Mouse (Mus musculus): Measurements from ENCODE around the gene Fdxacb1.

The Fdxacb1 gene

DNA sequence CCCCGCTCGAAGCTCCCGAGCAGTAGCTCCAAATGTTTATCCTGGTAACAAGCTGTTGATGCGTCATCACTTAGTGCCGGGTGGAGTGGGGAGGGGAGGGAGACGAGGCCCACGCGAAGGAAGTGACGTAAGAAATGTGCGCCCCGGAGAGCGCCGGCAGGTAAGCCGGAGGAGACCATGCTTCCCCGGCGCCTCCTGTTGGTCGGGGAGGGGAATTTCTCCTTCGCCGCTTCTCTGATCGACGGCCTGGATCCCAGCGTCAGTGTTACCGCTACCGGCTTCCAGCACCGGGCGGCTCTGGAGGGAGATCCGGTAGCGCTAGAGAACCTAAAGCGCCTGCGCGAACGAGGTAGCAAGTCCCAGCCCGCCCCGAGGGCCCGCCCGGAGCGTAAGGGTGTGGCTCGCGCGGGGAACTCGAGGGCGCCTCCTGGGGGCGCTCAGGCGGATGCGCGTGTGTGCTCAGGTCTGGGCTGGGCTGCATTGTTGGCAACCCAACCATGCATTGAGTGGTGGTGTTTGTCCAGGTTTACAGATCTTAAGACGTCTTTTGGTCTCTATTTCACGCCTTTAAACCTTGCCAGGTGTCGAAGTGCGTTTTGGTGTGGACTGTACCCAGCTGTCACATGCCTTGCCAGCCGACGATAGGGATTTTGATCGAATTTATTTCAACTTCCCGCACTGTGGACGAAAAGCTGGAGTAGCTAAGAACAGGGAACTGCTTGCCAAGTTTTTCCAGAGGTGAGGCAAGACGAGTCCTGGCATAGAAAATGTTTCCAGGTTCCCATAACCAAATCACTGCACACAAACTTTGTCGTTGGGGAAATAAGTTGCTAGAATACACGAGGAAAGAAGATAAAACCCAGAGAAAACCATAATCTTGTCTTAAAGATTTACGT is at the start of gene Fdxacb1:
Gene Fdxacb1 (plus strand): TSS at position 130 of the 896 bp plus-strand sequence.
- DNase-seq, result peak; percentile 99

DNA sequence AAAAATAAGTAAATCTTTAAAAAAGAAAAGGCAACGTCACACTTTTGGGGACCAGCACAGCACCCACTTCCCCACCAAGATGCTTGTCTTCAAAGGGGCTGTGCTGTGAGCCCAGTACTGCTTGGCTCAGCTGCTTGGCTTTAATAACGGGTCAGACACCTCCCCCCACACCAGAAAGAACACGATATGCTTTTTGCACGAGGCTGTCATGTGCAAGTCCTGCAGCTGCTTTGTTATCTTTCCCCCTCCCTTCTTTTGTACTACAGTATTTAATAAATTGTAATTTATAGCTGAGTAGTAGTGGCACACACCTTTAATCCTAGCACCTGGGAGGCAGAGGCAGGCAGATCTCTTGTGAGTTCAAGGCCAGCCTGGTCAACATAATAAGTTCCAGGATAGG is 49.2 kb upstream of the Fdxacb1 start:
- no peak for DNase-seq

DNA sequence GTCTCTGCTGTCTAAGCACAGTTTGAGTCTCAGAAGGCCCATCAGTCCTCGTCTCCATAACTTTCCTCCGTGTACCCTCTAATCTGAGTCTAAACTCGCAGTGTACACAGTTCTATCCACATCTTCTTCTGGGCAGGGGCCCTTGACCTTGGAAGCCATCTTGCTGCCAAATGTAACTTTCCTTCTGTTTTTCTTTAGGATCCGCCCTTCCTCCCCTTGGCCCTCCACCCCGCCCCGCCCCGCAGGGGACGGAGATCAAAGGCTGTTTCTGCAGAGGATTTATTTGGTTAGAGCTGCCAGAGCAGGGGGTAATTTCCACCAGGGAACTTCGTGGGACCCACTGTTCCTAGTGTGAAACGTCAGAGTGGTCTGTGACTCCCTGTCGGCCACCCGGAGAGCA is 47.0 kb upstream of the Fdxacb1 start:
- DNase-seq, result no peak

DNA sequence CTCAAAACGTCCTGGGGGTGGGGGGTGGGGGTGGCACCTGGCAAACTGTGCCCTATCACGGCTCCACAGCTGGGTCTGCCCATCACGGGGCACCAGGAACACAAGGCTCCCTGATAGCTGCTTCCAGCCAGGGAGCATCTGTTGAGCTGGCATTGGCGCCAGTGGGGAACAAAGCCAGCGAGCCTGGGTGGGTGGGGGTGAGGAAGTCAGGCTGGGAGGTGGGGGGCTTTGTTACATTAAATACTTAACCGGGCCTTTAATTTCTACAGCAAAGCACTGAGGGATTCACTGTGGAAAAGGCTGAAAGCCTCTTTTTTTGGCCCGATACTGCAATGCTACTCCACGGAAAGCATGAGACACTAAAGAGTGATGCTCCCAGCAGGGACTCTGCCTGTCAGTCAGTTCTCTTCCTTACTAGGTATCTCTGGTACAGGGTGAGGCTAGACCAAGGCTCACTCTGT is 45.6 kb upstream of the Fdxacb1 start:
- no peak for DNase-seq

DNA sequence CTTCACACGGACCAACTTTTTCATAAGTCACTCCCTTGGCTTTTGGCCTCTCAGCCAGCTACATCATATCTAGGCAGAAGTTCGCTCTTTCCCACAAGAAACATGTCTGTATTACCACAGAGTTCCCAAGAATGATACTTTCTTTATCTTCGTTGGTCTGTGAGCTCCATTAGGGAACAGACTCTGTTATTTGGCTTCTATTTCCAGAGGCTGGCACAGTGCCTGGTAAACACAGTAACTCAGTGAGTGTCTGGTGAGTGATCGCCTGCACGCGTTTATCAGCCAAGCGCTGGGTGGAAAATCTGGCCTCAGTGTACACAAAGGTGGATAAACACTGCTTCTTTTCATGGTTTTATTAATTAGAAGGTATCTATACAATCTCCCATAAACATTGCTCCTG is 44.6 kb upstream of the Fdxacb1 start:
- DNase-seq, result no peak

DNA sequence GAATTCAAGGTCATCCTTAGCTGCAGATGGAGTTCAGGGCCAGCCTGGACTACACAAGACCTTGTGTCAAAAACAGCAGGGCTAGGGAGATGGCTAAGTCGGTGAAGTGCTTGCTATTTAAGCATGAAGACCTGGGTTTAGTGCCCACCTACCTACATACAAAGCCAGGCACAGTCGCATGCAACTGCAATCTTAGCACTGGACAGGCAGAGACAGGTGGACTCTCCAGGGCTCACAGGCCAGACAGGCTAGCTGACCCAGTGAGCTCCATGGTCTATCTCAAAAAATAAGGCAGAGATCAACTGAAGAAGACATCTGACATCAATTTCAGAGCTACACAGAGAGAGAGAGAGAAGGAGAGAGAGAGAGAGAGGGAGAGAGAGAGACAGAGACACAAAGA is 43.9 kb upstream of the Fdxacb1 start:
- DNase-seq, result no peak

DNA sequence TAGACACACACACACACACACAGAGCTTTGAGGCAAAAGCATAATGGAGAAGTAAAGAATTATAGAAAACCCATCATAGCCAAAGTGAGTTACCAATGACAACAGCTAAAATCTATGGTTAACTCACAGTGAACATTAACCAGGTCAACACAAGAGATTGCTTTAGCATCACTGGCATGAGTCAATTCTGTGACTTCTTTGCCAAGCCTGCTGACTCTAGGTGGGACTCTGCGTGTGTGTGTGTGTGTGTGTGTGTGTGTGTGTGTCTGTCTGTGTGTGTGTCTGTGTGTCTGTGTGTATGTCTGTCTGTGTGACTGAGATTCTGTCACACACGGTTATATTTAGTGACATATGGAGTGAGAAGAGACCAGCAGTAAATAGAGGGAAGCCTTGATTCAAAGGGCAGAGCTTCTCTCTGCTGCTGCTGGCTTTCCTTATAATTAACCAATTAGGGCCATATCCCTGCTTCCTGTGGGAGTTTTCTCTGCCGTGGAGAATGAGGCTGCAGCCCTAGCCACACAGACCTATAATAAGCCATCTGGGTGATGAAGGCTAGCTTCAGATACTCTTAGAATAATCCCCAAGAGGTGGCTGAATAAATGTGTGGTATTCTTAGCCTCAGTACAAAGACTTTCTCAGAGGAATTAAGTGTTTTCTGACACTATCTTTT is 43.2 kb upstream of the Fdxacb1 start:
- peak; percentile 60 for DNase-seq

DNA sequence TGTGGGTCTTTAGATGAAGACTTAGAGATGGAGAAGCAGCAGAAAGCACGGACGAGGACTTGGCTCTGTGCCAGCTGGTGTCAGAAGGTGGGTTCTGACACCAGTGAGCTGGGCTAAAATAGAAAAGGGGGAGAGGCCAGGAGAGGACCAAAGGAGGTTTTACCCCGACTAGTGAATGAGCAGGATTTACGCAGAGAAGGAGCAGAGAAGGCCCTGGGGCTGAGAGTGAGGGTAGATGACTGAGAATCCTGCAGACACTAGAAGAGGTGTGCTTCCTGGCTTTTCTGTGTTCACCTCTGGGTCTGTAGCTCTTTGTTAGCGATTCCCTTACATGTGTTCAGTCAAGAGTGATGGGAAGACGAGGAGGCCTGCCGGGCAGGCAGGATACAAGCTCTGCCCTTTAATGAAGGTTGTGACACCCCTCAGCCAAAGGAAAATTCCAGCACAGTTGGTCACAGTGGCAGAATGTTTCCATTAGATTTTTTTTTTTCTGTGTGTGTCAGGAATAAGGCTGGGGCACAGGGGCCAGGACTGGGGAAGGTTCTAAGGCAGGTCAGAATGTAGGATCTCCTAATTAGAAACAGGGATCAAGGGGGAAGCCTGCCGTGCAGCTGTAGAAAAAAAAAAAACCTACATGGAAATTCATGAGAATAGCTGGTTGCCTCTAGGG is 42.0 kb upstream of the Fdxacb1 start:
- DNase-seq, result peak; percentile 42

DNA sequence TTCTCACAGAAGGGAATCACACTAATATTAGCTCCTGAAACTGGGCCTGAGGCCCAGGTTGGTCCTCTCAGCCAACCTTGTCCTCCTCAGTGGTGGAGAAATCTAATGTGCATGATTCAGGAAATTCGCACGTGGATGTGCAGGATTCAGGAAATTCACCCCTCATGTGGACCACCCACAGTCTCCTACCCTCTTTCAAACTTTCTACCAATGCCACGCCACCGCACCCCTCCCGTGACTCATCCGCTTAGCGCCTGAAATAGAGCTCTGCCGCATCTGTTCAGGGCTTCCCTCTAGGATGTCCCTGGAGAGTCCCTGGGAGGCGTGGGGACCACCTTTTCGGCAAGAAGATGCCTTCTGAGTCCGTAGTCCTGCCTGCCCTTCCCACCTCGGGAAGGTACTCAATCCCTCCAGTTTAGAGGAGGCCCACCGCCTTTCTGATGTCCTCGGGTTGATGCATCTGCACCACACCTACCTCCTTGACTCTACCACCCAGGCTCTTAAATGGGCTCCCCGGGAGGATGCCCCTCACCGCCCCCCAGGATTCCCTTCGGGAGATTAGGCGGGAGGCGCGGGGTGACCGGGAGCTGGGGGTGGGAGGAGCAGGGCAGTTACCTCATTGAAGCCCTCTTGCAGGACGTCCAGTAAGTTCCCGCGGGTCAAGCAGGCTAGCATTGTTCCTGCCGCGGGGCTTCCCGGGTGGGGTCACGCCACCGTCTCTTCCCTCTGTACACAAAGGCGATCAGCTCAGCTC is 40.7 kb upstream of the Fdxacb1 start:
- DNase-seq, result peak; percentile 54

DNA sequence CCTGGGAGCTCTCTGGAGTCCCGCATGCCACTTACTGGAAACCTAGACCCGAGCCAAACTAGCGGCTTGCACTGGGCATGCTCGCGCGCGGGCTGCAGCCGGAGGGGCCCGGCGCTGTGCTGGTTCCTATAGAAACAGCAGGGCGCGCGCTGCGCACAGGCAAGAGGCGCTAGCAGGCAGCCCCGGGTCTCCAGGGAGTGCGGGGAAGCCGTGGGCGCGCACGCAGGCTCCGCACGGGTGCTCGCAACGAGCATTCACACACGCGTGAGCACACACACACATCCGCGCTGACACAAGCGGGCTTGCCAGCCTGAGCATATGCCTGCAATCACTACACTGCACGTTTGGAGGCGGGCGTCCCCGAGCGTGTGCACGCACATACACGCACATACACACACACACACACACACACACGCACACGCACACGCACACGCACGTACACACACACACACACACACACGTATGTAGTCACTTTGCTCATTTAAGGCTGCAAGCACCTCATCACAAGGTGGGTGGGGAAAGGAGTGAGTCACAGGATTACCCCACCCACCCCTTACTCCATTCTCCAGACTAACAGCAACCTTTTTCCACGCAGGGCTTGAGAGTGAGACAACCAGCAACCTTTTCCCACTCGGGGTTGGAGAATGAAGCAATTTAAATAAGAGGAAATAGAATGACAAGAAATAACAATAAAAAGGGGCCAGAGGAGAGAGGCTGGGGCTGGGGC is 39.9 kb upstream of the Fdxacb1 start:
- DNase-seq, result peak; percentile 95

DNA sequence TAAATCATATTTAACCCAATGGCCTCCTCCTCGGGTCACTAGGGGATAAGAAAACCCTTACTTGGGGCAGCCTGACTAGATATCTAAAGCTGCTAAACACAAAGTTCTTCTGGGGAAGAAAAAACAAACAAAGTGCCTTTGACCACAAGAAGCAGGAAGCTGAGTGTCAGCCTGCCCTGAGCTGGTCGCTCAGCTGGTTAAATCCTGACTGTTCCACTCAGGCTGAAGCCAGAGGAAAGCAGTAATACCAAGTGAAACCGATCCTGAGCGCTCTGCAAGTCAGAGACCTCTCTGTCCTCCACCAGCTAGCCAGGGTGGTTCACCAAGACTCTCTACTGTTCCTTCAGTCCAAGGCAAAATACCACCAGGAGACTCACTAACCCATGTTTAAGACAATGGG is 38.4 kb upstream of the Fdxacb1 start:
- no peak for DNase-seq

DNA sequence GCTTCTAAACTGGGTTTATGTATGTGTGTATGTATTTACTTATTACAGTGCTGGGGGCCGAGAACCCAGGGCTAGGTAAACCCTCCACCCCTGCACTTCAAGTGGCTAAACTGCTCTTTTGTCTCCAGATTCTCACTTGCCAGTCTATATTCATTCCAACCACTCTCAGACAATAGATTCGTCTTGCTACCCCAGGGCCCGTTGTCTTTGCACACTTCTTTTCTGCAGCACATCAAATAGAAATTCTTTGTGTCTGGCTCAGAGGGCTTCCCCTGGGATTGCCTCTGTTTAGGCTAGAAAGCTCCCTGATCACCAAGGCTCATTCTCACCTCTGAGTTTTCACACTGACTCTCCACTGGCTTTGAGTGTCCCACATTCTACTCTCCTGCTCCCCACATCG is 35.5 kb upstream of the Fdxacb1 start:
- no peak for DNase-seq

DNA sequence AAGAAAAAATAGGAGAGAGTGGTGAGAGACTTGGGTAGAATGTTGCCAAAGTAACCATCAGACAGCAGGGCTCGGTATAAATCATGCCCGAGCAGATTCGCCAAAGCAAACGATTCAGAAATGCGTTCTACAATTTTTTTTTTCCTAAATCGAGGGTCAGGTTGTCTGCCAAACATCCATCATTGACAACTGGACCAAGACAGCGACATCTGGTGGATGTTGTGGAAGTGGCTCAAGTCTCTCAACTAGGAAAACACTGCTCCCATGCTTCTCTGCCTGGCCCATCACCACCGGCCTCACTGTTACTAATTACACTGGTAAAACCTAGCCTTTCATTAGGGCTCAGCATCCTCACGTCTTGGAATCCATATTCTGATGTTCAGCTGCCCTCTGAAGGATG is 33.0 kb upstream of the Fdxacb1 start:
- peak; percentile 82 for DNase-seq

DNA sequence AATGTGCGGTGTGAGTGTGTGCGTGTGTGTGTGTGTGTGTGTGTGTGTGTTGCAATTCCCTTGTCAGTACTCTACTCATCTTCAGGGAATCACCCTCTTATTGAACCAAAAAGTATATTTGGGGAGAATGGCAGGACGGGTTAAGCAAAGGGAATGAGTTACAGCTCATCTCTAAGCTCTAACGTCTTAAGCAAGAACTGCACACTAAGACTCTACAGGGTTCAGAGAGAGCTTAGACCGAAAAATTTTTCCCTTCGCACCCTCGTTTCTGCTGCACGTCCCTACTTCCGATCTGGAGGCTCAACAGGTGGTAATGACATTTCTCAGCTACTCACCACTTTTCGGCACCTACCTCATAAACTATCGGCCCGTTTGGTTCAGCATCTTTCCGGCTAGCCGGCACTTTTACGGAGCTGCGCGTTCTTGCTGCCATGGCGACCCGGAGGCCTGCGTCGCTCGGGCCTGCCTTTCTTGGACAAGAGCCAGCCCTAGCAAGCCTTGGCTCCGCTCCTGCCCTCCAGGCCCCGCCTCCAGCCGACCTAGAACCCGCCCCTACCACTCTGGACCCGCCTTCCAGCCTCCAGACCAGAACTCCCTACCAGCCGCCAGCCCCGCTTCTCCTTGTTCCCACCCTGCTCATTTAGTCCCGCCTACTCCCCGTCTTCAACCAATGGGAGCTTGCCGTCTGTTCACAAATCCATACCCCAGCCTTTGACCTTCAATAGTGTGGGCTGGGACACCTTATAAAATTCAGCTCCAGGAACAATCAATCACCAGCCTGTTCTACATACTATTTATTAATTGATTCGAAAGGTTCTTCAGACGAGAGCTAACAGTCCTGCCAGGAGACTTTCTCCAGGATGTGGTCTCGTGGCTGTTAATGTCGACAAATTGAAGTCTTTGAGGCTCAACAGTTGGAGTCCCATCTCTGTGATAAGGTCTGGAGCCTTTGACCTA is 28.8 kb upstream of the Fdxacb1 start, which contains the start of gene Dixdc1:
Gene Dixdc1 (minus strand): TSS at position 604 of the 957 bp plus-strand sequence.
- DNase-seq, result peak; percentile 96

DNA sequence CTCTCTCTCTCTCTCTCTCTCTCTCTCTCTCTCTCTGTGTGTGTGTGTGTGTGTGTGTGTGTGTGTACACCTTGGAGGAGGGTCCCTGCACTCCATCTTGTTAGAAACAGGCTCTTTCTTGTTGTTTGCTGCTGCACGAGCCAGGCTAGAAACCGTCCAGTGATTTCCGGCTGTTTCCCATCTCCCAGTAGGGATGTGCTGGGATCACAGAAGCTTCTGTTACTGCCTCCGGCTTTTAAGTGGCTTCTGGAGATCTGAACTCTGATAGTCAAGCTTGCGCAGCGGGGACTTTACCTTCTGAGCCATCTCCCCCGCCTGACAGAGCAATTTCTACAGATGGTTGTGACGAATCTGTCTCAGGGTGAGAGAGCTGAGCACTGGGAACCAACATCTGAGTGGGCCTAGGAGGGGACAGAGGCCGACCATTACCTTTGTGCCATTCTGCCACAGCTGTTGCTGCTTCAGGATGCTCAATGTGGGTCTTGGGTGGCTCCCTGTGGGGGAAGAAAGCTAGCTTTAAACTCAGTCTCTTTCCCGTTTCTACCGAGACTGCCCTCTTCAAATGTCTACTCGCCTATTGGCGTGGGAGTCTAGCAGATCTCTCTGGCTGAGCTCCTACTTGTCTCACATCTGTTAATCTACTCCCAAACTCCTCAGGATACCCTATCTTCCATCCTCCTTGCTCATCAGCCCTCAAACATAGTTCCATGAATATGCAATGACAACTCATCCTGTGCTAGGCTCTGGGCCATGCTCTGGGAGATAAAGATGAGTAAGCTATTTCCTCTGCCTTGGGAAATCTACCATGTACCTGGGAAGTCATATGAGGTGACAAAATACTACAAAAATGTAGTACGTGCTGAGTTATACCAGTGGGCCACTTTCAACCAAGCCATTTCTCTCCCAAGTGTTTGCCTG is 26.9 kb upstream of the Fdxacb1 start:
- no peak for DNase-seq

DNA sequence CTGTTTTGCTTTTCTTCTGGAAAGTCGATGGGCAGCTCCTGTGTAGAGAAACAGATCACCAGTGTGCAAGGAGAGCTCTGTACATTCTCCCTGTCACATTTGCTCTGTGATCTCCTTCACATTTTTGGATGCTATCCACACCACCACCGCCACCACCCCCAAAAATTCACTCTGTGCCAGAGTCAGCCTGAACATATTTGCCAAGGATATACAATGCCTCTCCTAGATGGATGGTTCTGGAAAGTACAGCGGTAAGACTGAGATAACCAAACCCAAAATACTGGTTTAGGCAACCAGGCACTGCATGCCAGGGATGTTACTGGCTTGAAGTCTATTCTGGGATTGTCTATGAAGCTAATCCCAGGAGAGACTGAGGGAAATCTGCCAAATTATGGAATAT is 25.8 kb upstream of the Fdxacb1 start:
- DNase-seq, result no peak

DNA sequence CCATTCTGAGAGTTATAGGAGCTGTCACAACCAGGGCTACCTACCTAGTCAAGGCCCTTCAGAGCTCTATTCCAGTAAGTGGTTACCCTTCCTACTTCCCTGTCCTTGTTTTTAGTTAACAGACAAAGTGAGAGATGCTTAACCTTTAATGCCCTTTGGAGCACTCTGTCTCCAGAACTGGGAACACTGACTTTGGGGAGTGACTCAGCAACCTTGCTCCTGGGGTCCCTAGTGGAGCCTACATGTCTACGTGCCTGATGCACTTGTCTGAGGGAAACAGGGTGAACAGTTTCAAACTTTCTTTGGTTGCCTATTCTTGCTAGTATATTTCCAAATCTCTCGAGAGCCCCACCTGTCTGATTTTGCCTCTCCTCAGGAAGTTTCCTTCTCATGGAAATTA is 25.3 kb upstream of the Fdxacb1 start:
- no peak for DNase-seq

DNA sequence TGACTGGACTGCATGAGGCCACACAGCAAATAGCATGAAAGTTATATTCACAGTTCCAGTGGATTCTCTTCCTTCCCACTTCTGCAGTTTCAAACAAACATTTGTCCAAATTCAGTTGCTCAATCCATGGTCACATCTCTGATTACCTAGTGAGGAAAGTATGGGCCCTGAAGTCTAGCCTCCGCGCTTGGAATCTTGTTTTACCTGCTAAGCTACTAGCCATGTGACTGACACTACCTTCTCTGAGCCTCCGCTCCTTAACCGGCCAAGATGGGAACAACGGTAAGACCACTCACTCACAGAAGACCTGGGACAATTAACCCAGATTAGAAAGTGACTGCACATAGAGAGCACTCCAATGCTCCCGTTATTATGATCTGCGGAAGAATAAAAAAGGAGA is 22.2 kb upstream of the Fdxacb1 start:
- DNase-seq, result no peak

DNA sequence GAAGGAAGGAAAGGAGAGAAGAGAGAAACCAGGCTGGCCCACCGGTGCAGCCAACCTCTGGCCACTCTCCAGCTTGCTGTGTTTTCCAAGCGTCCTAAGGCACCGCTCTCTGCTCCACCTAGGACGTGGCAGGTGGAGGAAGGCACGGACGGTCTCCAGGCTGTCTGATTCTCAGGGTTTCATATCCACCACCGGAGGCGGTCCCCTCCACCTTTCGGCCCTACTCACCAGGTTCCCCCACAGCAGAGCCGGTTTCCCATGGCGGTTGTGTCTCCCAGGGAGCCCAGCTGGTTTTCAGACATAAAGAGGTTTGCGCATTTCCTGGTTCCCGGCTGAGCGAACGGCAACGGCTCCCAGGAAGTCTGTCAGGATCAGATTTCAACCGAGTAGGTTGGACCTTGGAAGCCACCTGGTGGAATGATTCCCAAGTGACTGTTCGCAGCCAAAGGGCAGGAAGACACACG is 21.8 kb upstream of the Fdxacb1 start, which contains the start of gene 2310030G06Rik:
Gene 2310030G06Rik (minus strand): TSS at position 323 of the 464 bp plus-strand sequence.
- DNase-seq, result peak; percentile 56
